Comparison of ENCODE assay signal across 7 mouse cellular contexts in the genomic region with DNA sequence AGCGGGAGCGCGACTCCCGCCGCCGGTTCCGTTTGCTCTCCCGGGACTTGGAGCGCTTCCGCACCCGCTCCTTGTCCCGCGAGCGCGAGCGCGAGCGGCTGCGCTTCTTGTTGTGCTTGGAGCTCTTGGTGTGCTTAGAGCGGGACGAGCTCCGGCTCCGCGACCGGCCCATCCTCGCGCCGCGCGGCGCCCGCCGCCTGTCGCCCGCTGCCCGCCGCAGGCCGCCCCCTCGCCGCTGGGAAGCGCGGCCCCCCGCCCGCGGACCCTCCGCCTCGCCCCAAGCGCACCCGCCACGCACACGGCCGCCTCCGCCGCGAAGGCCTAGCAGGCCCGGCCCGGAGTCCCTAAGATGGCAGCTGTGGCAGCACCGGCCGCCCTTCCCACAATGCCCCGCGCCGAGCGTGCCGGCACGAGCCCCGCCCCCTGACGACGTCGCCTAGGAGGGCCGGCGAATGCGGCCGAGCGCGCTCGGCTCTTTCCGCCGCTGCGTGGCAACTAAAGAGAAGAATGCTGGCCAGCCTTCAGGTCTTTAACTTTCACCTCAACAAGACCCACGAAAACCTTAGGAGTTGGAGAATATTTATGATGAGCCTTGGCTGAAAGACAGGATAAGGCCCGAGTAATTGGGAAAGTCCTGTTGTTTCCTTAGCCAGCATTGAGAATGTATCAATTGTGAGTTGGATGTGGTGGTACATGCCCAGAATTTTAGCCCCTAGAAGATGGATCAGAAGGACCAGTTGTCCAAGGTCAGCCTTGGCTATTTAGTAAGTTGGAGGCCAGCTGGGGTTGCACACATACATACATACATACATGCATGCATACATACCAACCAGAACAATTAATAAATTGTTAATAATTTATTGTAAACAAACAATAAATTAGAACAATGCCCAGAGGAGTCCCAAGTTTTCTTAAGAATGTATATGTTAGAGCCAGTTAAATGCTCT. TPM values are rescaled to one million over a fixed set of nuclear protein-coding genes. Genes with fewer than 3 reads are reported as not detected.
DNase-seq lines count a peak whose midpoint lies in the region; ATAC-seq lines count a peak whose summit lies in the region.

A gene (minus strand): TSS at position 376 of the 947 bp plus-strand sequence.

- H3K4me2 ChIP-seq in embryonic facial prominence, embryonic 11.5 days (ENCODE audit: low read depth, low read length): peak within 1 kb of the TSS; percentile 75
- H3K4me2 ChIP-seq in limb, embryonic 11.5 days (ENCODE audit: low read depth, severe bottlenecking): peak within 1 kb of the TSS; percentile 76
- peak within 1 kb of the TSS; percentile 83 for H3K4me2 ChIP-seq in midbrain, embryonic 14.5 days (ENCODE audit: low read length)

- H3K27me3 ChIP-seq in embryonic facial prominence, embryonic 11.5 days (ENCODE audit: control insufficient read depth, insufficient read depth, low read length): no peaks in the 10 kb centered on the region
- H3K27me3 ChIP-seq in limb, embryonic 11.5 days (ENCODE audit: control insufficient read depth, insufficient read depth, low read length): no peaks in the 10 kb centered on the region
- no peaks in the 10 kb centered on the region for H3K27me3 ChIP-seq in midbrain, embryonic 14.5 days (ENCODE audit: control insufficient read depth, insufficient read depth, low read length)

- peak within 1 kb of the TSS; percentile 96 for H3K27ac ChIP-seq in embryonic facial prominence, embryonic 11.5 days (replicated peaks; ENCODE audit: low read depth, low read length)
- H3K27ac ChIP-seq in limb, embryonic 11.5 days (replicated peaks; ENCODE audit: low read depth, low read length): peak within 1 kb of the TSS; percentile 87
- H3K27ac ChIP-seq in midbrain, embryonic 14.5 days (replicated peaks; ENCODE audit: low read depth, low read length): peak within 1 kb of the TSS; percentile 98

- H3K4me3 ChIP-seq in embryonic facial prominence, embryonic 11.5 days (ENCODE audit: low read depth, low read length): peak within 1 kb of the TSS; percentile 94
- peak within 1 kb of the TSS; percentile 67 for H3K4me3 ChIP-seq in limb, embryonic 11.5 days (ENCODE audit: low read depth, low read length)
- H3K4me3 ChIP-seq in midbrain, embryonic 14.5 days (replicated peaks; ENCODE audit: low read depth, low read length): peak within 1 kb of the TSS; percentile 77

- WGBS in embryonic facial prominence, embryonic 11.5 days: under 1% methylated on average over 70 of the region's 81 CpGs
- WGBS in limb, embryonic 11.5 days: under 1% methylated on average over 57 of the region's 81 CpGs
- WGBS in midbrain, embryonic 14.5 days: under 1% methylated on average over 81 of the region's 81 CpGs

- H3K9ac ChIP-seq in embryonic facial prominence, embryonic 11.5 days (replicated peaks; ENCODE audit: low read length): peak within 1 kb of the TSS; percentile 100
- H3K9ac ChIP-seq in limb, embryonic 11.5 days (ENCODE audit: low read length): peak within 1 kb of the TSS; percentile 99
- peak within 1 kb of the TSS; percentile 99 for H3K9ac ChIP-seq in midbrain, embryonic 14.5 days (replicated peaks; ENCODE audit: low read length)

- H3K9me3 ChIP-seq in embryonic facial prominence, embryonic 11.5 days (replicated peaks; ENCODE audit: control insufficient read depth, low read length): no peaks in the 10 kb centered on the region
- H3K9me3 ChIP-seq in limb, embryonic 11.5 days (ENCODE audit: control insufficient read depth, low read length): no peaks in the 10 kb centered on the region
- H3K9me3 ChIP-seq in midbrain, embryonic 14.5 days (ENCODE audit: control insufficient read depth, low read length): no peaks in the 10 kb centered on the region

- peaks cover 7% of the 10 kb centered on the region for H3K4me1 ChIP-seq in embryonic facial prominence, embryonic 11.5 days (ENCODE audit: control insufficient read depth, insufficient read depth, low read length)
- peaks cover 15% of the 10 kb centered on the region for H3K4me1 ChIP-seq in limb, embryonic 11.5 days (ENCODE audit: control insufficient read depth, insufficient read depth, low read length)
- H3K4me1 ChIP-seq in midbrain, embryonic 14.5 days (ENCODE audit: control insufficient read depth, insufficient read depth, low read length): peaks cover 35% of the 10 kb centered on the region

- no peaks in the 10 kb centered on the region for H3K36me3 ChIP-seq in embryonic facial prominence, embryonic 11.5 days (replicated peaks; ENCODE audit: control insufficient read depth, insufficient read depth, low read depth, low read length)
- no peaks in the 10 kb centered on the region for H3K36me3 ChIP-seq in limb, embryonic 11.5 days (ENCODE audit: control insufficient read depth, insufficient read depth, low read length)
- H3K36me3 ChIP-seq in midbrain, embryonic 14.5 days (ENCODE audit: control insufficient read depth, insufficient read depth, low read length): no peaks in the 10 kb centered on the region

- peak; percentile 98 for DNase-seq in adrenal gland, postnatal 14 days
- peak; percentile 97 for DNase-seq in embryonic facial prominence, embryonic 11.5 days (ENCODE audit: low spot score)
- peak; percentile 99 for DNase-seq in heart, adult 11 months
- DNase-seq in kidney, adult 18-20 months: peak; percentile 98
- peak; percentile 98 for DNase-seq in limb, embryonic 11.5 days (ENCODE audit: low spot score)
- peak; percentile 99 for DNase-seq in midbrain, embryonic 14.5 days
- DNase-seq in spleen, adult 18-20 months: peak; percentile 93 to 99

- ATAC-seq in embryonic facial prominence, embryonic 11.5 days (replicated peaks; ENCODE audit: insufficient number of reproducible peaks, low FRiP score, low TSS enrichment, low read depth): peak; percentile 88
- peak; percentile 92 for ATAC-seq in limb, embryonic 11.5 days (ENCODE audit: insufficient number of reproducible peaks, low FRiP score, low TSS enrichment, low read depth)
- ATAC-seq in midbrain, embryonic 14.5 days (ENCODE audit: low FRiP score, low TSS enrichment): peak; percentile 96

RNA-seq across cellular contexts. Expression of the gene that starts here (rescaled TPM):
- 76.4 and 95.8 TPM in 2 replicates for total RNA-seq in adrenal gland, postnatal 14 days (2021)
- polyA plus RNA-seq in embryonic facial prominence, embryonic 11.5 days (2014; fragmentation: Nextera tagmentation; extraction: Ambion mirVana): 148 and 156 TPM in 2 replicates
- polyA plus RNA-seq in limb, embryonic 11.5 days (2014; fragmentation: Nextera tagmentation; extraction: Ambion mirVana): 167 and 169 TPM in 2 replicates
- polyA plus RNA-seq in midbrain, embryonic 14.5 days (2014; fragmentation: Nextera tagmentation; extraction: Ambion mirVana): 179 and 201 TPM in 2 replicates

Comparison
In these comparisons a context has a peak if more than half of its experiments do, and no peak if none do; other contexts are left out.
1. Peak in every context shown above with its lines: DNase-seq, ATAC-seq, H3K4me3 ChIP-seq and H3K27ac ChIP-seq.